Mouse (Mus musculus): Measurements from ENCODE around the gene Pla2g12a. TPM values are rescaled to one million over a fixed set of nuclear protein-coding genes. Genes with fewer than 3 reads are reported as not detected.

The Pla2g12a gene
- polyA plus RNA-seq, 1 experiment from 2014 or later = 38.7 TPM

GRCm38 (mm10) chr3:129877327-129877726, 1.1 kb upstream of the Pla2g12a start:
- no peak overlapping the region for H3K27ac ChIP-seq
- ATAC-seq (ENCODE audit: borderline replicate concordance, extremely low read depth, low FRiP score, low TSS enrichment) = no peak
- H3K4me3 ChIP-seq = no peak overlapping the region
- no peaks in the 10 kb centered on the region for H3K36me3 ChIP-seq
- H3K9me3 ChIP-seq = no peaks in the 10 kb centered on the region
- H3K4me2 ChIP-seq = no peak overlapping the region
- peaks cover 10% of the 10 kb centered on the region for H3K4me1 ChIP-seq
- H3K27me3 ChIP-seq = no peaks in the 10 kb centered on the region
- no peak overlapping the region for H3K9ac ChIP-seq
- 85% methylated on average over 10 of the region's 10 CpGs for WGBS

- Histone ChIP-seq H3K4me2 (peak overlapping the region; percentile 89), H3K27ac (peak overlapping the region; percentile 74), H3K4me3 (peak overlapping the region; percentile 76), H3K9ac (peak overlapping the region; percentile 61), H3K4me1 (peaks cover 10% of the 10 kb centered on the region), H3K9me3 (no peaks in the 10 kb centered on the region), H3K27me3 (no peaks in the 10 kb centered on the region), H3K36me3 (no peaks in the 10 kb centered on the region)
- peak; percentile 60 for ATAC-seq (ENCODE audit: borderline replicate concordance, extremely low read depth, low FRiP score, low TSS enrichment)
- WGBS = 1% methylated on average over 25 of the region's 25 CpGs
These were observed 838 bp downstream of the Pla2g12a start for GRCm38 (mm10) chr3:129879131-129879757.

GRCm38 (mm10) chr3:129879913-129880312, 1.5 kb downstream of the Pla2g12a start:
- ATAC-seq (ENCODE audit: borderline replicate concordance, extremely low read depth, low FRiP score, low TSS enrichment) = no peak
- 81% methylated on average over 2 of the region's 2 CpGs for WGBS
- peak overlapping the region; percentile 89 for H3K4me2 ChIP-seq
- 0 out of 2 replicates have a peak overlapping the region, but pooled peaks have one; percentile 61 for H3K9ac ChIP-seq
- H3K36me3 ChIP-seq = no peaks in the 10 kb centered on the region
- peaks cover 10% of the 10 kb centered on the region for H3K4me1 ChIP-seq
- no peaks in the 10 kb centered on the region for H3K9me3 ChIP-seq
- peak overlapping the region; percentile 76; the same call in 1 of the 2 replicates for H3K4me3 ChIP-seq
- H3K27me3 ChIP-seq = no peaks in the 10 kb centered on the region
- H3K27ac ChIP-seq = no peak overlapping the region

GRCm38 (mm10) chr3:129880925-129881593, 2.7 kb downstream of the Pla2g12a start:
- Histone ChIP-seq H3K36me3 (no peaks in the 10 kb centered on the region), H3K4me2 (no peak overlapping the region), H3K4me3 (no peak overlapping the region), H3K27ac (no peak overlapping the region), H3K27me3 (no peaks in the 10 kb centered on the region), H3K9me3 (no peaks in the 10 kb centered on the region), H3K9ac (no peak overlapping the region), H3K4me1 (peaks cover 10% of the 10 kb centered on the region)
- WGBS = 59% methylated on average over 8 of the region's 8 CpGs
- ATAC-seq (ENCODE audit: borderline replicate concordance, extremely low read depth, low FRiP score, low TSS enrichment) = no peak

GRCm38 (mm10) chr3:129885577-129885976, 7.2 kb downstream of the Pla2g12a start:
- Histone ChIP-seq H3K4me1 (no peaks in the 10 kb centered on the region), H3K36me3 (peaks cover 4% of the 10 kb centered on the region; the same call in 1 of the 2 replicates), H3K9ac (no peak overlapping the region), H3K4me2 (no peak overlapping the region), H3K27me3 (no peaks in the 10 kb centered on the region), H3K27ac (no peak overlapping the region), H3K9me3 (no peaks in the 10 kb centered on the region), H3K4me3 (no peak overlapping the region)
- 56% methylated on average over 9 of the region's 9 CpGs for WGBS
- no peak for ATAC-seq (ENCODE audit: borderline replicate concordance, extremely low read depth, low FRiP score, low TSS enrichment)

GRCm38 (mm10) chr3:129886430-129886829, 8.0 kb downstream of the Pla2g12a start:
- H3K27me3 ChIP-seq = no peaks in the 10 kb centered on the region
- H3K36me3 ChIP-seq = peaks cover 5% of the 10 kb centered on the region; the same call in 1 of the 2 replicates
- ATAC-seq (ENCODE audit: borderline replicate concordance, extremely low read depth, low FRiP score, low TSS enrichment) = no peak
- no peak overlapping the region for H3K4me3 ChIP-seq
- no peaks in the 10 kb centered on the region for H3K4me1 ChIP-seq
- H3K4me2 ChIP-seq = no peak overlapping the region
- WGBS = 41% methylated on average over 5 of the region's 5 CpGs
- no peak overlapping the region for H3K9ac ChIP-seq
- no peaks in the 10 kb centered on the region for H3K9me3 ChIP-seq
- no peak overlapping the region for H3K27ac ChIP-seq

- no peak for ATAC-seq (ENCODE audit: borderline replicate concordance, extremely low read depth, low FRiP score, low TSS enrichment)
- 71% methylated on average over 13 of the region's 13 CpGs for WGBS
- no peaks in the 10 kb centered on the region for H3K9me3 ChIP-seq
- no peak overlapping the region for H3K9ac ChIP-seq
- H3K27me3 ChIP-seq = no peaks in the 10 kb centered on the region
- H3K4me3 ChIP-seq = no peak overlapping the region
- no peak overlapping the region for H3K4me2 ChIP-seq
- H3K36me3 ChIP-seq = peaks cover 10% of the 10 kb centered on the region; the same call in 1 of the 2 replicates
- no peaks in the 10 kb centered on the region for H3K4me1 ChIP-seq
- no peak overlapping the region for H3K27ac ChIP-seq
These were observed 9.5 kb downstream of the Pla2g12a start for GRCm38 (mm10) chr3:129887779-129888517.

GRCm38 (mm10) chr3:129892003-129892402, 13.6 kb downstream of the Pla2g12a start:
- ATAC-seq (ENCODE audit: borderline replicate concordance, extremely low read depth, low FRiP score, low TSS enrichment) = no peak
- Histone ChIP-seq H3K9ac (no peak overlapping the region), H3K36me3 (peaks cover 12% of the 10 kb centered on the region; the same call in 1 of the 2 replicates), H3K4me3 (no peak overlapping the region), H3K4me1 (no peaks in the 10 kb centered on the region), H3K27me3 (no peaks in the 10 kb centered on the region), H3K9me3 (no peaks in the 10 kb centered on the region), H3K27ac (no peak overlapping the region), H3K4me2 (no peak overlapping the region)
- 76% methylated on average over 5 of the region's 5 CpGs for WGBS

- no peak for ATAC-seq (ENCODE audit: borderline replicate concordance, extremely low read depth, low FRiP score, low TSS enrichment)
- H3K9ac ChIP-seq = no peak overlapping the region
- H3K4me1 ChIP-seq = no peaks in the 10 kb centered on the region
- H3K27me3 ChIP-seq = no peaks in the 10 kb centered on the region
- WGBS = 94% methylated on average over 3 of the region's 3 CpGs
- H3K4me2 ChIP-seq = no peak overlapping the region
- H3K9me3 ChIP-seq = no peaks in the 10 kb centered on the region
- no peak overlapping the region for H3K4me3 ChIP-seq
- no peak overlapping the region for H3K27ac ChIP-seq
- H3K36me3 ChIP-seq = peaks cover 12% of the 10 kb centered on the region; the same call in 1 of the 2 replicates
These were observed 14.7 kb downstream of the Pla2g12a start for GRCm38 (mm10) chr3:129893143-129893542.

GRCm38 (mm10) chr3:129896591-129896990, 18.2 kb downstream of the Pla2g12a start:
- H3K9ac ChIP-seq = no peak overlapping the region
- WGBS = 33% methylated on average over 6 of the region's 6 CpGs
- ATAC-seq (ENCODE audit: borderline replicate concordance, extremely low read depth, low FRiP score, low TSS enrichment) = no peak

GRCm38 (mm10) chr3:129898886-129899285, 20.5 kb downstream of the Pla2g12a start:
- H3K36me3 ChIP-seq = no peaks in the 10 kb centered on the region
- 65% methylated on average over 4 of the region's 4 CpGs for WGBS
- ATAC-seq (ENCODE audit: borderline replicate concordance, extremely low read depth, low FRiP score, low TSS enrichment) = no peak
- H3K4me1 ChIP-seq = peaks cover 15% of the 10 kb centered on the region
- H3K27ac ChIP-seq = no peak overlapping the region
- H3K4me3 ChIP-seq = no peak overlapping the region
- no peak overlapping the region for H3K4me2 ChIP-seq
- no peaks in the 10 kb centered on the region for H3K27me3 ChIP-seq
- H3K9ac ChIP-seq = no peak overlapping the region
- no peaks in the 10 kb centered on the region for H3K9me3 ChIP-seq

More at GRCm38 (mm10) chr3:129896591-129896990, 18.2 kb downstream of the Pla2g12a start:
- Histone ChIP-seq H3K36me3 (0 out of 2 replicates have a peak, but pooled peaks cover 8% of the 10 kb centered on the region), H3K4me2 (no peak overlapping the region), H3K4me1 (0 out of 2 replicates have a peak, but pooled peaks cover 2% of the 10 kb centered on the region), H3K27me3 (no peaks in the 10 kb centered on the region), H3K27ac (no peak overlapping the region), H3K4me3 (no peak overlapping the region), H3K9me3 (no peaks in the 10 kb centered on the region)
